Mouse (Mus musculus) lung, adult 2 months (tissue): ENCODE data around the gene Adam12.

Source experiments
- CTCF ChIP-seq: fragments of 200-500 bp; IDR thresholded peaks from 2 replicates; pipeline ENCODE4 v1.5.1; 2011; ENCODE audit warnings: mild to moderate bottlenecking, low read length, control low read depth; ENCODE audit not compliant: insufficient read depth
- POLR2A ChIP-seq: fragments of 200-500 bp; IDR thresholded peaks from 2 replicates; pipeline ENCODE4 v1.6.1; 2011; ENCODE audit warnings: low read depth, mild to moderate bottlenecking, control low read depth, low read length, borderline replicate concordance; ENCODE audit errors: extremely low read depth

GRCm38 (mm10) chr7:134128087-134128522 lies 103.8 kb downstream of the Adam12 start:
- TF ChIP-seq POLR2A = no peak
- TF ChIP-seq CTCF = no peak
